Mouse (Mus musculus): ENCODE data around the gene Nlgn1.

Gene Nlgn1

DNA sequence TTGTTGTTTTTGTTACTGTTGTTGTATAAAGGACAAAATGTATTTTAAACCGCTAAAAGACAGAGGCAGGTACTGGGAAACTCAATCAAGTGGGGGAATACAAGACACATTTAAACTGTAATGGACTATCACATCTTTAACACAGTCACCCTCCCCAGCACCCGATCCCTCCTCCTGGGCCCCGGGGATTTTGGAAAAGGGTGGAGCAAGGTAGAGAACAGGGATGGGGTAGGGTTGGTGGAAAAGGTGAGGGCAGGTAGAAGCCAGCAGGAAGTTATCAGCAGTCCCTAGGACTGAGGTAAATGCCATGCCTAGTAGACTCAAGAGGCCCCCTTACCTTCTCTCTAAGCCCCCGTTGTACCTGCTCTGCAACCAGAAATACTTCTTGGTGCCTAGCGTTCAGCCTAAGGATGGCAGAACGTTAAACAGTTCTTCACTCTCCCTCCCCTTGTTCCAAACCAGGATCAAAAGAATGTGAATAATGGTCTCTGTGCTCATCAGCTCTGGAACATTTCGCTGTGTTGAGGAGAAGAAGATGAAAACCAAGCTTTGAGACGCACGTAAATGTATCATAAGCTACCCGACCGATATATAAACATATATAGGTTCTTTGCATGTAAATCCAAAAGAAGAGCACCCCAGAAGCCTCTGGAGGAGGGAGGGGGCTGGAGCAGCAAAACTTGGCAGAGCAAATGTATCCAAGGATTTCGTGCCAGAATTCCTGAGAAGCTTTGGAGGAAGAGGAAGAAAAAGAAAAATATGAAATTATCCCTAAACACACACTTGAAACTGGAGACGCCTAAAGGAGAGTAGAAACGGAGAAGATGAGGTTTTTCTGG lies at the start of gene Nlgn1:
TSS of gene Nlgn1 (minus strand) at position 61 of the 839 bp plus-strand sequence.
- no peak for DNase-seq

DNA sequence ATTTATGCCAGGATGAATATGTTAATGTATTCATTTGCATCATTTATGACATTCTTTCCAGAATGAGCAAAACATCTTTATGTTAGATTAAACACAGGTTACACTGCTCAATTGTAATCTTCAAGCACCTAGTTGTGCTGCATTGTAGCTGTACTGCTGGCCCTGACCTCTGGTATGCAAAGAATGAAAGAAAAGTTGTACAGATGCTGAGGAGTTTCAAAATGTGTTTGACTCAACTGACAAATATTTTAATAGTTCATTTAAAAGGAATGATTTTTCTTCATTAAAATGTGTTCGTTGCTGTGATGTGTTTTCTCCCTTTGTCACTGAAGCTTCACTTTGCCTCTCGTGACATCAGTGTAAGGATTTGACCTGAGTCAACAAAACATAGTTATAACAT lies 46.0 kb upstream of the Nlgn1 start:
- no peak for DNase-seq

DNA sequence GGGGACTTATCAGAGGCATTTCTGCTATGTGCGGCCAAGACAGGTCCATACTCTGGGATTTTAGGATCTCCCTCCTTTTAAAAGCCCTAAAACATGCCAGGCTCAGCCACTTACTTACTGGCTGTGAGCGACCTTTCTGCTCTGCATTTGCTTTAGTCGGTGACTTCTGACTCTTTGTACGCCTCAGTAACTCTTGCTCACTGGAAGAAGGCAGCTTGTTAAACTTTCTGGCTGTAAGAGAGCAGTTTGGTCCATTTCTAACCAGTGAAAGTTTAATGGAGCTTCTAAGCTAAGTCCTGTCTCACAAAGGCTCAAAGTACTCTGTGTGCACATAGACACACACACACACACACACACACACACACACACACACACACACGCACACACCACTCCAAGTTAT lies 22.8 kb upstream of the Nlgn1 start:
- no peak for DNase-seq

DNA sequence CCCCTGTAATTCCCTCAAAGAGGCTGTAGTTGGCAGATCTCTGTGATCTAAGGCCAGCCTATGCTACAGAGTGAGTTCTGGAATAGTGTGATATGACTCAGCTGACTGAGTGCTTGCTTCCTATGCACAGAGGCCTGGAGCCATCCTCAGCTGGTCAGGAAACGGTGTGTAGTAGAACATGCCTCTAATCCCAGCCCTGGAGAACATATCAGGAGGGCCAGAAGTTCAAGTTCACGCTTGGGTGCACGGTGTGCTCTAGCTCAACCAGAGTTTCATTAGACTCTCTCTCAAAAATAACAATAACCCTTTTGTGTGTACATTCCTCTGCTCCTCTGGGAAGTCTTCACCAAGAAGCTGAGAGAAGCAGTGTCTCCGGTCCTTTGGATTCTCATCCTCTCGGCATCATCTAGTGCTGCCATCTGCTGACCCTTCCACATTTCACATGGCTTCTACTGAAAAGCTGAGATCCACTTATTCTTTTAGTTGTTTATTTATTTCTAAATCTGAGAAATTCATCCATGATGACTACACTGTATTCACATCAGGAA lies 22.3 kb upstream of the Nlgn1 start:
- no peak for DNase-seq

DNA sequence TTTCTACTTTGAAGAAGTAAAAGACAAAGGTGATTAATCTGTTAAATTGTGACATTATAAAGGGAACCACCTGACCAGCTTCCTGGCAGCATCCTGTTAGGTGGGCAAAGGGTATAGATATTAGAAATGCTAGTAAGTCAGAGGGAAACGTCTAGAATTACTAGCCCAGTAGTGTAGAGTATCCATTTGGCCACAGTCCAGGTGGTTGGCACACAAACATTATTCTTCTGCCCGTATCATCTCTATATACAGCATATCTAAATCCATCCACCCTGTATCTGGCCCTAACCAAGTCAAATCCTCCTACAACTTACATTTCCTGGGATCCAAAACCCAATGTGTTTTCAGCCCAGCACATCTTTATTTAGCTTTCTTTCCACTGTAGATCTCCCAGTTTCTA lies 5.2 kb upstream of the Nlgn1 start:
- DNase-seq = no peak

DNA sequence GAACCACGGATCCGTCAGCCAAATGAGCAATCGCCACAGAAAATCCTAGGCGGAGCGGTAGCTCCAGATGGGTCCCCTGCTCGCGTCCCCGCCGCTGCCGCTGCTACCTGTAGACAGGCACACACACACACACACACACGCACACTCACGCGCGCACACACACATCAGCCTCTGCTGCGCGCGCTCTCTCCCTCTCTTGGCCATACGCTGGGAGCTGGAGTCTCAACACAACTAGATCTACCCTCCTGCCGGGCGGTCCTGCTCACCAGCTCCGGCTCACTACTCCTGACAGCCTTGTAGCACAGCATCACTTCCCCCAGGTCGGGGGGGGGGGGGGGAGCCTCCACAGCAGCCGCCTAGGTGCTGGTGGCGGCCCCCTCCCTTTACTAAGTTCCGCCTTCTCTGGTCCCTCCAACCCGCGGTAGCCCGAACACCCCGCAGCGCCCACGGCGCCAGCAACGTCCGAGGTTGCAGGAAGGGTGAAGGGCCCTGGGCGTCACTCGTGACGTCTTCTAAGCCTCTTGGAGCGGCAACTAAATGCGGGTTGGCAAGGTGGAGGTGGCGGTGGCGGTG lies 1.1 kb upstream of the Nlgn1 start:
- DNase-seq = peak; percentile 5

DNA sequence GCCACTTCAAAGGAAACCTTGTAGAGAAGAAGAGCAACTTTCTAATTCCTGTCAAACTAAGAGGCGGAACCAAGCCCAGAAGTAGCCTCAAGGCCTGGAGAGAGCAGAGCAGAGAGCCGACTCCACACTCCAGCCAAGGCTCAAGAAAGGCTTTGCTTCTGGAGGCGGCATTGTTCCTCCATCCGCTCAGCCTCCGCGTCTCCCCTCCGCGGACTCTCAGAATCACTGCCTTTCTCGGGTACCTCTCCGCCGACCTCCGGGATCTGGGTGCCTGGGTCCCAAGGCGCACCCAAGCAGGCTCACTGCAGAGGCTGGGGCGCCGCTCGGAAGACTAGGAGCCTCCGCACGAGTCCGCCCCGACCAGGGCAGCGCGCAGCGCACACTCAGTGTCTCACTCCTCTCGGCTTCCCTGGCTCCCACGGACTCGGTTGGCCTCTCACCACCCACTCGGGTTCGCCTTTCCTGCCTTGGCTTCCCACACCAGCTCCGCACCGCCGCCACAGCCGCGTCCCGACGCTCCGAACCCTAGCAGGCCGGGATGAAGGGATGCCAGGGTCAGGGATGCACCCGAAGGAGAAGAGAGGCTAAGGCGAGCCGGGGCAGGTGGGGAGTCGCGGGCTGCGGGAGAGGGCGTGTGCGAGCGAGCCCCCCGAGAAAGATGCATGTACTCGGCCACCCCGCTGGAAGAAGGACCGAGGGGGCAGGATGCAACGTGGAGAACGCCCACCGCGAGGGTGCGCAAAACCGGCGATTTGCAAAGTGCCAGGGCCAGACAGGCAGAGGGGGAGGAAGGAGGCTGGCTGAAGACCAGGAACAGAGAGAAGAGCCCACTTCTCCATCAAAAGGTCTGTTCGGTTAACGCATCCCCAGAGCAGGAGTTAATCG lies 841 bp downstream of the Nlgn1 start:
- peak; percentile 6 for DNase-seq

DNA sequence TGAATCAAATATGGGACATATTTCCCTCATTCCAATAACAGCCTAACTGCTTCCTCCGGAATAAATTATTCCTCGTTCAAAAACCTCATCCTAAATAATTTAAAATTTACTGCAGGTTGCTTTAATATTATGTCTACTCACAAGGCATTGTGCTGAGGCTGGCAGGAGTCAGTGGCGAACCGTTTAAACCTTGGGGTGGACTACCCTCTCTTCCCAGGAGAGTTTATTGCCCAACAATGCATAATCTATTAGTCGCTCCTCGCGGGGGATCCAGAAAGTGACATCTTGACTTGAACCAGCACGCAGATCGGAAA lies 1.4 kb downstream of the Nlgn1 start:
- no peak for DNase-seq

DNA sequence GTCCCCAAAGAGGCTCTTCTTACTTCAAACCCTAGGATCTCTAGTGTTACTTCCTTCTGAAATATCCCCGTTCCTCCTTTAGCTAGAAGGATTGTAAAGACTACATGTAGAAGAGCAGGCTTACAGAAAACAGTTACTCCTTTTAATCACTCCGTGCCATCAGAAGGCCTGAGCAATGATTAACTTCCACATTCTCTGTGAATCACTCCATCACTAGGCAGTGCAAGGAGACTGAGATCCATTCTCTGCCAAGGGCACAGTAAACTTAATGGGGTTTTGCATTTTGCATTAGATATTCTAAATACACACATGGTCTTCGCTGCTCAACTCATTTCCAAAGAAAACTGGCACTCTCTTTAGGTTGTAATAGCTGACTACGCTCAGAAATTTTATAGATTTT lies 2.2 kb downstream of the Nlgn1 start:
- no peak for DNase-seq

DNA sequence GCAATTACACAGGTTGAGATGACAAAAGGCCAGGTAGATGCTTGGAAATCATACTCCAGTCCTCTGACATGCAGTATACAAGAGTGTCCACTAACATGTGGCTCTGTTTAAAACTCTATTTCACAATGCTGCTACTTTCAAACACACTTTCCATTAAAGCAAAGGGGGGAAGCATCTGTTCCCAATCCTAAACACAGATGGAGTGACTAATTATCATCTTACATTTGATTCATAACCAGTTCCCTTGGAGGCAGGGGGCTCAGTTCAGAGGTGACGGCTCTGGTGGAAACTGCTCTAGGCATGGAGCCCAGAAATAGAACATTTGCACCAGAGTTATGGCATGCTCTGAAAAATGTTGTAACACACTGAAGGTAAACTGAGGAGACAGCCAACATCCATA lies 7.8 kb downstream of the Nlgn1 start:
- no peak for DNase-seq

DNA sequence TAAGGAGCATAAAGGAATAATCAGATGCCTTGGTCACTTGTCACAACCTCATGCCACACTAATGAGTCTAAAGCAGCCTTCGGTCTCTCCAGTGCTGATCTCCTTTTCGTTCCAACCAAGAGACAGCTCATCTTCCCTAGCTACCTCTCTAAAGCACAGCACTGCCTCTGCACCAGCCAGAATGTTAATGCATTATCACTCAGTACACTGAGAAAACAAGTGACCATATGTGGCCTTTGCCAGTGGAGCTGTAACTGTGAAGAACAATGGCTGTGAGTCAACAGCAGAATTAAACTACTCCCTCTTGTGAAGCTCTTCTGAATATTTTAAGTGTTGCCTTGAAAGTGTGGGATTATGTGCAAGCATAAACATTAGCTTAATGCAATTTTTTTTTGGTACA lies 14.9 kb downstream of the Nlgn1 start:
- no peak for DNase-seq

DNA sequence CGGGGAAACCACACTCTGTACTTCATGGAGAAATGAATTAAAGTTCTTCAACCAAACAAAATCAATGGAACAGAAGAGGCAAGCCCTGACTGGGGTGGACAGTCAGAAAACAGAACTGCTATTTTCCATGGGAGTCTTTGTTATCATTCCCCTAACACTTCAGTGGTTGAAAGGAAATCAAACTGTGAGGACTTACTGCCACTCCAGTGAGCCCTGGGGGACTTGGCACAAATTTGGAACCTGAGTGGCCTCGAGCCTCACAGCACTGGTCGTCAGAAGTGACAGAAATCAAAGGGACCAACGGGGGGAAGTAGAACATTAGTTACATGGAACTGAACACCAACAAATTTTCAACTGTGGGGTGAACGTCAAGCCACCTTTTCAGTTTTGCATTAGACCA lies 34.4 kb downstream of the Nlgn1 start:
- no peak for DNase-seq

DNA sequence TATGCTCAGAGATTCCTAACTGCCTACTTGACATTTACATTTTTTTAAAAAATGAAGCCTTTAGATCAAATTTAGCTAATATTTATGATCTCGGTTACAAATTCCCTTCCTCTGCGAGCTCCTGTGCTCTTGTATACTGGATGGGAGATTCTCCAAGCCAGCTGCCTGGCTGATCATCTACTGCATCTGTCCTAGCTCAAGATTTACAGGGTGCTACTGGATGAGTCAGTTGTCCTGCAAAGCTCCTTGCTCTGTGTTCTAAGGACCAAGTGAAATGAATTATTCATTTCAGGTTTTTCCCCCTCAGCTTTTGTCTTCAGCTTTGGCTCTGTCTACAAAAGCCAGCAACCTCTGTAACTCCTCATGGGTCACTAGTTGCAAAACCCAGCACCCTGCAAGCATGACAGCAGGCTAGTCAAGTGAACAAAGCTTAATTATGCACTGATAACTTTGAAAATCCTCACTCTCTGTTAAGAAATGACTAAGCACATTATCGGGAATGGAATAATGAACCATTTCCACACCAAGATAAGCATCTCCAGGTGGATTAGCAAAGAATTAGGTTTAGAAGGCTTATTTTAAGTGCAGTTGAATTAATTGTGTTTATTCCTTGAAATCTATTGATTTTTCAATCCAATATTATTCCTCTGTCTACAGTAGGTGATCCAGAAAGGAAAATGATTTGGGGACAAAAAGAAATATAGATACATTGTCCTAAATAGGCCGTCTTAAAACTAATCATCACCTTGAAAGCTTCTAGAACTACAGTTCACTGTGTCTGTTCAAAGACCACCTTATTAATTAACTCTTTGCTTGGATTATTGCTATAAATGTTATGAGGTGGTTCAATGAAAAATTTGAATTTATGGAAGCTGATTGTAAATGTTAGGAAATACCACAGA lies 61.1 kb downstream of the Nlgn1 start:
- no peak for DNase-seq

DNA sequence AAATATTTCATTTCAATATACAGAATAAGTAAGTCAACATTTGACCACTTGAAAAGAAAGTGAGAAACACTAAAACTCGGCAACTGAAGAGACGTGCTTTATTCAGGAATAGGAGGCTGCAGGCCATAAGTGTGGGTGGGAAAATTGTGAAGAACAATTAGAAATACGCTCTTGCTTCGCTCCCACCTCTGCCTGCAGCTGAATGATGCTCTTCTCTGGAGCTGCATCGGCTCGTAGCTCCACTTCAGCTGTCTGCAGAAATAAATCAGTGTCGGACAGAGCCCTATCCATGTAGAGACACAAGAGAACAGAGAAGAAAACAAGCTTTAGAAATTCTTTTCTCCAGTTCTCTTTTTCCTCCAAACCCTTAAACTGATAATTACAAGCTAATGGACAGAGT lies 85.7 kb downstream of the Nlgn1 start:
- no peak for DNase-seq

DNA sequence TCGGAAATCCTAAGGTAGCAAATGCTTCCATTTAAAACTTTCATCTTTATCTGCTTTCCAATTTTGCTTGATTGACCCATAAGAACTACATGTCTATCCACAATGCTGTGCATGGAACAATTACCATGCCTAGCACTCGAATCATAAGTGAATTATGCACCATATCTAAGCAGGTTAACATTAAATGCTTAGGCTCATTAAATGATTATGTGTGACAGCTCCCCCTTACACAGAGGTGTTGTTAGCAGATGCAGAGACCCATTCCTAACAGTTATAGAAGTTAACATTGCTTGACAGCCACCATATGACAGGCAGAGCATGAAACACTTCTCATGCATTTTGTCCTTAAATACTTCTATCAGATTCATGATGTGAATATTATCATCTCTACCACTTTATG lies 89.0 kb downstream of the Nlgn1 start:
- DNase-seq = no peak

DNA sequence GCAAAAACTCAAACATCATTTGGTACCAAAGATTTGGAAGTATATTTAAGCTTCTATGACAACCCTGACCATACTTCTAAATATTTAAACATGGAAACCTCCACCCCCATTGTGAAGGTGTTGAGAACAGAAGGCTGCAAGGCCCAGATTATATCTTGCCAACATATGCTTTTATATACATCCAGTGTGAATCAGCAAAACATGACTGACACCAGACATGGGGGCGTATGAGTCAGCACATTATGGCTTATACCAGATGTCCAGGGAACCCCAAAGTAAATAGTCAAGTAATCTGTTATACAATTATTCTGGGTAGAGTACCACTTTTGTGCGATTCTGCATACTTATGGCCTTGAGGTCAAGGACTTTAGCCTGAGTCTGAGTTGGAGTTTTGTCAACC lies 102.3 kb downstream of the Nlgn1 start:
- DNase-seq = no peak

DNA sequence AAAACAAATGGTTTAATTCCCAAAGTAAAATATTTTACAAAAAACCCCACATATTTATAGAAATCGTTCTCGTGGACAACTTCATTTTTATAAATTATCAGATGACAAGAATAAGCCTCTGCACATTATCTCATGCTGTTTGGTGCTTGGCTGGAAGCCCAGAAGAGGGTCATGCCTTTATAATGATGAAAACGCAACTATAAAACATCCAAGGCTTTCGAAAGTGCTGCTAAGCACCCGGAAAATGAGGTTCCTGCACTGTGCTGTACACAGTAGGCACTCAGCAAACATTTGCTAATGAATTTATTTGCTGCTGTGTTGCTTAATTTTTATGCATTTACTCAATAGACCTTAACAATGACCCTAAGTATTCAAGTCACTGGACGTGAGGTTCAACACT lies 103.4 kb downstream of the Nlgn1 start:
- DNase-seq = no peak

DNA sequence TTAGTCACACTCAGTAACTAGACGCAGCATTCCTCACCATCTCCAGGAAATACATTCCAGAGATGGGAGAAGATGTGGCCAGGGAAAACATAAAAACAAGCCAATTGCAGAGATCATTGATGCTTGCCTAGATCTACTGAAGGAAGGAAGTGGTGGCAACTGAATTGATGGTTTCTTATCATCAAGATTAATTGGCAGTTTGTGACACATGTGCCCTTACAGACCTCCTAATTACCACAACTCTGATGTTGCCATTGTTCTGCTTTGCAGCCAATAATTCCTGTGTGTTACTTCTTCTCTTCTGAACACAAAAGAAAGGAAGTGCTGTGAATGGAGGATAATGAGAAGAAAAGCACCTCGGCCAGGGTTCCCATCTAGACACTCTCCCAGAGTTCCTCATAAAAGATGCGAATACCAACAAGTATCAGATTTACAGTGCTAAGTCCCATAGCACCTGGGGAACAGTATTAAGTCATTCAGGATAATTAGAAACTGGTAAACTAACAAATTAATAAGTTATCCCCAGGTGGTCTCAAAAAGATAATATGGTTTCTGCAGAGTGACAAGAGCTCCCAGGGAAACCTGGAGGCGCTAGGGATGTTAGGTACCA lies 104.0 kb downstream of the Nlgn1 start:
- DNase-seq = no peak

DNA sequence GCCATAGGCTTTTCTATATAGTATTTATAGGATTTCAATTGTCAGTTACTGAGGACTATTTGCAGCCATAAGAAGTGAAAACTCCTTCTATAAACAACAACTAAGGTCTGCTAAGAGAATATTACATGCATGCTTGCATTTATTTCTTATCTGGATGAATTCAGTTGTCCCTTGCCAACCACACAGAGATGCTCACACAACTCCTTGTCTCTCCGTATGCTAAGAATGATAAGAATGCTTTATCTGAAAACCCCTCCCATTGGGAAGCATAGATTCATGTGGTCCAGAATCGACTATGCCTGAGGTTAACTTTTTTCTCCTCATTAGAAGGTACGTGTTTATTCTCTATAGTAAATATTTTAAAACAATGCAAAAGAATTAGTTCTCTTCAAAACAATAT lies 108.8 kb downstream of the Nlgn1 start:
- no peak for DNase-seq

DNA sequence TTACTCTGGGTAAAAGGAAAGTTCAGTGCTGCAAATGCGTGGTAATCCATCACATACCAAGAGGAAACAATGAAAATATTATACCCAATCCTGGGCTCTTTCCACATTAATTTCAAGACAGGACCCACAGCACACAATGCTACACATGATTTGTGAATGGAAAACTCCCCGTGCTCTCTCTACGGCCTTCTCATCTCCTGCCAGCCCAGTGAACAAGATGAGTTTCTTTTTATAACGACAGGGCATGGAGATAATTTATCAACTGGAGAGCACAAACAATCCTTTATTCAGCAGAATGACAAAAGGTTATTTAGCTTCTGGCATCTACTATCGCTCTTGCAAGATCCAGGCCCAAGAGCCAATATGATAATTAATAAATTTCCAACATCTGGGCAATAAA lies 116.0 kb downstream of the Nlgn1 start:
- DNase-seq = no peak

DNA sequence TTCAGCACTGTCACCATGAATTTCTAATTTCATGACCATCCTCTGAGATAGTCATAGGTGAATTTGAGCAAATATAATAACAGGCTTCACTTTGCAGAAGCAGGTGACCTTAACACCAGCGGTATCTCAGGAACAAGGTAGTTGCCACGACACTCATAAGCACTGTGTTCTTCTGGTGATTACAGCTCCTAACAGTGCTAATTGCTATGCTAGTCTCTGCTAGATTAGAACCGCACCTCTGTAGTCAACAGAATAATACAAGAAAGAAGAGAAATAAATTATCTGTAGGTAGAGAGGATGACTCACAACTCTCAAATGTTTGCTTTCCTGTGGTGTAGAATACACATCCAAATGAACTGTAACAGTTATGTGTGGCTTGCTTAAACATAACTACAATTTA lies 129.6 kb downstream of the Nlgn1 start:
- no peak for DNase-seq

DNA sequence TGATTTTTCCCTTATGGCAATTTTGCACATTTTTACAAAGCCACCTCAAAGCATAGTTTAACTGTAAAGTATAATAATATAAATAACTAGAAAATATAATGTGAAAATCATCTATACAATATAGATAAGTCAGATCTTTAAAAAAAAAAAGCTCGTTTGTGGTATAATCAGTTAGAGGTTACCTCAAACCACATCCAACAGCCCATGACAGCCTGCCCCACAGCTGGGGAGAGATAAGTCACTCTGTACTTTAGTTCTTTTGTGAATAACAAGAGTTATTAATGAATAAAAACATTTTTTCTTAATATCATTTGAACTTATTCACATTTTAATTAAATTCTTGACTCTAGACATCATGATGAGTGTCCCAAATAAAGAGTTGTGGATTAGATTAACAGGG lies 130.8 kb downstream of the Nlgn1 start:
- DNase-seq = no peak
